Mouse (Mus musculus) common myeloid progenitor, adult 5-6 weeks (primary cell): ENCODE measurements around the gene Mpc1. TPM values are rescaled to one million over a fixed set of nuclear protein-coding genes. Genes with fewer than 3 reads are reported as not detected.

ENCODE experiments used
- ATAC-seq: replicated peaks from 2 replicates; pipeline ENCODE4 v1.8.0; 2016; ENCODE audit warnings: low read depth, mild to moderate bottlenecking, moderate TSS enrichment, inconsistent platforms; ENCODE audit not compliant: poor library complexity, severe bottlenecking
- total RNA-seq: library from RNA; stranded (forward); fragments of 200-1000, 187-1606 nt; gene quantifications from 2 replicates; pipeline ENCODE4 v1.2.3, GENCODE M21; 2017

Gene Mpc1
- 113 TPM in 2 replicates for total RNA-seq

GRCm38 (mm10) chr17:8282821-8283525 is at the start of gene Mpc1:
Gene Mpc1, plus strand, starts transcription at chr17:8282904.
- peak; percentile 49 for ATAC-seq

DNA sequence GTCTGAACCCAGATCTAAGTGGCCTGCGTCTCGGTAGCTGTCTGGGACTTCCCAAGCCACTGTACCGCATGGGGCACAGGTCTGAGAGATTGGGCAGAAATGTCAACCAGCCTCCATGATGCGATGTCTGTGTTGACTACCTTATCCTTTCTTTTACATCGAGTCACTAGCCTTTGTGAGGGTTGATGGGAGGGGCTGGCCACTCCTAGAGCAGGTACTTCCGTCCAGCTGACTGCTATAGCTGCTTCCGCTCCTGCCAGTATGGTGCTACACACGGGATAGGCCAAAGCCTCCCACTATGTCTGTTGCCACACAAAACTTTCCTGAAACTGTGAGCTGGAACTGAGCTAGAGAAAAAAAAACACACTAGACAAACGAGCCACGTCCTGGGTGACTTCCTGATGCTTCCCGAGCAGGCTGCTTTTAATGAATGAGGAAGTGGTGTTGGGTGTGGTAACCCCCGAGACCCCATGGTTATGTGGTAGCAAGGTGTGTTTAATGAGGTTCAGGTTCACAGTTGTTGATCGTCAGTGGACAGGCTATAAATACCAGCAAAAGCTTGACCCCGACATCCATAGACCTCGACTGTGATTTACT is 49.0 kb upstream of the Mpc1 start:
- 0 out of 2 replicates have a peak, but pooled peaks have one; percentile 11 for ATAC-seq

DNA sequence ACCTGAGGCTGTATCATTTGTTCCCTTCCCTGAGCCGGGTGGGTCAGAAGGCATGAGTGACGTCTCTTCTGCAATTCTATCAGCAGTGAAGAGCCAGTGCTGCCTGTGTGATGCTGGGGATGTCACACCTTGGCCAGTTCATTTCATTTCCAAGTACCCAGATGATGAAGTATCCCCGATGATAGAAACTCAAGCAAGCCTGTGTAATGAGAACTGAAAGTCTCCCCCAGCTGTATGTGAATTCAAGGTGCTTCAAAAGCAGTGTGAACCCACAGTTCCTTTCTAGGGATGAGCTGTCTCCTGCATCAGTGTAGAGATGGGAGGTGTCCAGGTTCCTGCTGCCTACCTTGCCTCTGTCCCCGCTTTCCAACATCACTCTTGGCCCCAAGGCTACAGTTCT is 48.2 kb upstream of the Mpc1 start:
- no peak for ATAC-seq

DNA sequence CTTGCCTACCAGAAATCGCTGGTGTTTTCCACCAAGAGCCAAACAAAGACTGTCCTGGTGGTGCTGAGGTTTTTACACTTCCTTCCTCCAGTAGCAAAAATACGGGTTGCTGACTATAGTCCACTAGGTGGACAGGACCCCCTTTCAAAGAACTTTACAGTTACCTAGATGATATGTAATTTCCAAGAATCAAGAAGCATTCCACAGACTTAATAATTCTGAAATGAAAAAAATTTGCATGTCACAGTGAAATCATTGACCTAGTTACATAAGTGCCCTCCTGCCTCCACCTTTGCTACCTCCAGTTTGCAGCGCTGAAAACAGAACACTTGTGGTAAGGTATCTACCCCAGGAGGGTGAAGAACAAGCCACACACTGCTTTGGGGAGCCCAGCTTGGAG is 47.0 kb upstream of the Mpc1 start, which contains the start of gene Ccr6:
TSS of gene Ccr6 (plus strand) at position 301 of the 400 bp plus-strand sequence.
- no peak for ATAC-seq

GRCm38 (mm10) chr17:8238012-8238710 is 44.5 kb upstream of the Mpc1 start:
- ATAC-seq: 0 out of 2 replicates have a peak, but pooled peaks have one; percentile 37

- ATAC-seq: no peak
These were observed 43.1 kb upstream of the Mpc1 start for GRCm38 (mm10) chr17:8239561-8239960.

GRCm38 (mm10) chr17:8240517-8240916 is 42.2 kb upstream of the Mpc1 start:
- no peak for ATAC-seq

- no peak for ATAC-seq
These were observed 41.1 kb upstream of the Mpc1 start for GRCm38 (mm10) chr17:8241645-8242044.

DNA sequence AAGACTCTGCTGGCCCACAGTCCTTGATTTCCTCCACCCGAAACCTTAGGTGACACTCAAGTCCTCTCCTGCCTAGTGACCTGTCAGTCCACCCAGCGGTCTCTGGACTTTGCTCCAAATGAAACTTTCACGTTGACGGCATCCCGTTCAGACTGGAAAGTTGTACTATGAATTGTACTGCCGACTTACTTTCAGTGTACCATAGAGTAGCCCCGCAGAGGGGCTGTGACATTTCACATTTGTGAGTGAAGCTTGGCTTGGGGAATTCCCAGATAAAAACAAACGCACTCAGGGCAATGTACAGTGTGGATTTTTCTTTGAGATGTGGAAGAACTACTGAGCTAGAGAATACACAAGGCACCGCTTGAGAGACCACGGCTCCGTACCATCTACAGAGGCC is 40.5 kb upstream of the Mpc1 start:
- no peak for ATAC-seq

DNA sequence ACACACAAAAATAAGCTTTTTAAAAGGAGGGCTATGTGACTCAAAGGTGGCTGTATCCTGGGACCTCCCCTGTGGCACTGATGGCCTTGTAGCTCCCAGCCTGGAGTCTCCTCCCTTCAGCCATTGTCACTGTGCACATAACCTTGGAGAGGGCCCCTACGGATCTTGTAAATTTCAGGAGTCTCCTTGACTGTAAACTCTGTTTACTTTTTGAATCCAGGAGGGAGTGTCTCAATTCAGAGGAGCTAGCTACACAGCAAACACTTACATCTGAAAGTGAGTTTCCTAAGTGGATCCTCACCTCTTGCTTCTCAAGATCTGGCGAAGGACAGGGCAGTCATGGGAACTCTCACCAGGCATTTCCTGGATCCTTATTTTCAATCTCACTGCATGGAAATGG is 38.6 kb upstream of the Mpc1 start:
- ATAC-seq: no peak

- peak; percentile 58; the same call in 1 of the 2 replicates for ATAC-seq
These were observed 36.5 kb upstream of the Mpc1 start for GRCm38 (mm10) chr17:8246102-8246754.

DNA sequence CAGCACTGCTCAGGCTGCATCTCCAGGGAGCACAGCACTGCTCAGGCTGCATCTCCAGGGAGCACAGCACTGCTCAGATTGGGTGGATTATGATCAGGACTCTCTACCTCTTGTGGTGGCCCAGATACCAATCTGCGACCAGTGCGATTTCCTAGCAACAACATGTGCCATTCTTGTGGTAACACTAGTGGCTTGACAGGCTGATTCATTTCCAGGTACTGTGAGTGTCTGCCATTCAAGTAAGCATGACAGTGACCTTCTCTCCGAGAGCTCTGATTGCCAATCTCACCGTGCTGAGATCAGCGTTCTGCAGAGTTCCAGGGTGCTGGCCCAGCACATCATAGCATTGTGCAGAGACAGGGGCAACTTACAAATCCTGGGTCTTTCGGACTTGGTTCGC is 31.0 kb upstream of the Mpc1 start:
- no peak for ATAC-seq

DNA sequence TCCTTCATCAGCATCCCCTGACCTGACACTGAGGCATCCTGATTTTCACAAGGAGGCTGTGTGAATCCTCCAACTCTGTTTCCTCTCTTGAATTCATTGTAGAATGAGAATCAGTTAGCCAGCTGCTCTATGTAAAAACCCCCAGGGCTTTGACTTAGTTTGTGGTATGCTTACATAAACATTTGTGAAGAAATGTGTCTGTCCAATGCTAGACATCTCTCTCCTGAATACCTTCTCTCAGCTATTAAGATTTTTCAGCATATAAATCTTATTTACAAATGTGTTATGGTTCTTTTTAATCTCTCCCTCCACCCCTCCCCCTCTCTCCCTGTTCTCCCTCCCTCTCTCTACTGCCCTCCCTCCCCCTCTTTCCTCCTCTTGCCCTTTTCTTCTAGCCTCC is 28.4 kb upstream of the Mpc1 start:
- no peak for ATAC-seq

DNA sequence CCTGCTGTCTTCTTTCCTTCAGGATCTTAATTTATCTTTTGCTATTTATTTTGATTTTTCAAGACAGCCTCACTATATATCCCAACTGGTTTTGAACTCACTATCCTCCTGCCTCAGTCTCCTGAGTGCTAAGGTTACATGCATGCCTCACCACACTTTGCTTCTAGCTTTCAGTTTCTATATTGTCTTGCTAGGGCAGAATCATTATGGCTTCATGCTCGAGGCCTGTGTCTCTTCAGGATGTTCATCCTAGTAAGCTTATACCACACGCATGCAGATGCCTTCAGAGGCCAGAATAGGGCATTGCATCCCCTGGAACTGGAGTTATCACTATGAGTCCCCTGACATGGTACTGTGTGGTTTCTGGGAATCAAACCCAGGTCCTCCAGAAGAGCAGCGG is 27.8 kb upstream of the Mpc1 start:
- ATAC-seq: peak; percentile 19; the same call in 1 of the 2 replicates

- ATAC-seq: peak; percentile 96
These were observed 27.1 kb upstream of the Mpc1 start for GRCm38 (mm10) chr17:8255583-8255982.

DNA sequence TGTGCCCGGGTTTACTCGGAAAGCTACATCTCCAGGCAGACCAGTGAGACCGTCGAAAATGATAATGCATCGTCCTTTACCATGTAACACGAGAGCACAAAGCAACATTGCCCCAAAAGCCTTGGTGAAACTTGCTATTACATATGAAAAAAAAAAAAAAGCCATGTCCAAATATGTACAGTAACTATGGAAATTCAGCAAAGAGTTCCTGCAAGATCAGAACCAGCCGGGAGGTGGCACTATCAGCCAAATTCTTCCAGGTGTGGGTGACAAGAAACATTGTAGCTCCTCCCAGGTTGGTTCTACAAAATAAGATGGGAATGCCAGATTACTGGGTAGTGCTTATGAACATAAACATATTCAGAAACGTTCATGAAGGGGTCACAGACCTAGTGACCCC is 25.7 kb upstream of the Mpc1 start:
- ATAC-seq: no peak

GRCm38 (mm10) chr17:8264638-8265037 is 18.1 kb upstream of the Mpc1 start:
- ATAC-seq: peak; percentile 92

GRCm38 (mm10) chr17:8272054-8272749 is 10.5 kb upstream of the Mpc1 start:
- ATAC-seq: peak; percentile 31

DNA sequence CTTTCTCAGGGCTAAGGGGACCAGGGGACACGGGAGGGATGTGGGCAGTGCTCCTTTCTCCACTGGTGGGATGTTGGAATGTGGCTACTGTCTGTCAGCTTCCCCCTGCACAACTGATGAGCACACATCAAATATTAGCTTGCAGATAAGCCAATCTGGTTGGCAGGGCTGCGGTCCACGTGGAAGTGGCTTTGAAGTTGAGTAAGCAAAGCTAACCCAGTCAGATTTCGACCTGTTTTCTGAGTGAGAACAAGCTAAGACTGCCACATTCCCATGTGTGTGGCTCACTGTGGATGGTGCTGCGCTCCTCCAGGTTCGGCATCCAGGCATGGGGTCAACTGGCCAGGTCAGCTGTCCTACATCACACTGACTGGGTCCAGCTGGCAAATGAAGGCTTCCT is 9.8 kb upstream of the Mpc1 start:
- ATAC-seq: 0 out of 2 replicates have a peak, but pooled peaks have one; percentile 16

DNA sequence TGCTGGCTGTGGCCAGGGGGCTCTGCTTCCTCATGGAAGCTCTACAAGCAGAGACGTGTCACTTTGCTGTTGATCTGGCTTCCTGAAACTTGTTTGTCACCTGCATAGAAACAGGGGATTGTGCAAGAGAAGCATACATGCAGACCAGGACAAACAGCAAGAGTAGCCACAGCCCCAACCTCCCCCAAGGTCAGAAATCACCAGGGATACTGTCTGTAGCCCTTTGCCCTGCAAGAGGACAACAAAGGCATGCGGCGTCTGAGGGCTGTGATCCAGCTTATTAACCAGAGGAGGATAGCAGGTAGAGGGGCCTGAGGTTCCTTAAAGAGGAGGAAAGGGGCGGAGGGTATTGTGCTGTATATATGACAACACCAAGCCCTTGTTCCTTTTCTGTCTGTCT is 6.6 kb upstream of the Mpc1 start:
- no peak for ATAC-seq
